In genomic region chr7:81566892-81567291, GRCm38 (mm10) we compare ENCODE assay signal across 14 mouse cellular contexts. TPM values are rescaled to one million over a fixed set of nuclear protein-coding genes. Genes with fewer than 3 reads are reported as not detected.
DNase-seq lines count a peak whose midpoint lies in the region; ATAC-seq lines count a peak whose summit lies in the region.
"Had no signal": no experiment of that assay in that cellular context is flagged by ENCODE, and none has a peak within 500 bp of the region (broad histone marks: within the 10 kb centered on the region; RNA-seq: fewer than 3 reads in every experiment).

Fsd2 (minus strand) TSS chr7:81566944.

- no peaks in the 10 kb centered on the region for H3K27me3 ChIP-seq in forebrain, embryonic 12.5 days
- no peaks in the 10 kb centered on the region for H3K27me3 ChIP-seq in forebrain, embryonic 11.5 days (ENCODE audit: control insufficient read depth, insufficient read depth, low read length)
- no peaks in the 10 kb centered on the region for H3K27me3 ChIP-seq in heart, embryonic 16.5 days (ENCODE audit: control insufficient read depth, insufficient read depth, low read length)
- H3K27me3 ChIP-seq: embryonic facial prominence, embryonic 13.5 days; midbrain, embryonic 12.5 days had no signal

- no peaks in the 10 kb centered on the region for H3K36me3 ChIP-seq in forebrain, embryonic 12.5 days (replicated peaks)
- no peaks in the 10 kb centered on the region for H3K36me3 ChIP-seq in forebrain, embryonic 11.5 days (ENCODE audit: control insufficient read depth, insufficient read depth, low read length)
- H3K36me3 ChIP-seq in heart, embryonic 16.5 days (ENCODE audit: control insufficient read depth, insufficient read depth): no peaks in the 10 kb centered on the region
- H3K36me3 ChIP-seq: embryonic facial prominence, embryonic 13.5 days; midbrain, embryonic 12.5 days had no signal

- H3K4me1 ChIP-seq in forebrain, embryonic 12.5 days: peaks cover under 1% of the 10 kb centered on the region; the same call in 1 of the 2 replicates
- H3K4me1 ChIP-seq in forebrain, embryonic 11.5 days (replicated peaks; ENCODE audit: control insufficient read depth, insufficient read depth, low read length): no peaks in the 10 kb centered on the region
- peaks cover 26% of the 10 kb centered on the region for H3K4me1 ChIP-seq in heart, embryonic 16.5 days (ENCODE audit: control insufficient read depth, insufficient read depth, low read length)

- H3K9ac ChIP-seq in forebrain, embryonic 12.5 days: no peak within 1 kb of the TSS
- no peak within 1 kb of the TSS for H3K9ac ChIP-seq in forebrain, embryonic 11.5 days (ENCODE audit: low read length)
- H3K9ac ChIP-seq in heart, embryonic 16.5 days (ENCODE audit: low read length): peak within 1 kb of the TSS; percentile 79
- H3K9ac ChIP-seq: embryonic facial prominence, embryonic 13.5 days; liver, embryonic 14.5 days; midbrain, embryonic 12.5 days had no signal

- no peak within 1 kb of the TSS for H3K4me2 ChIP-seq in forebrain, embryonic 12.5 days
- H3K4me2 ChIP-seq in forebrain, embryonic 11.5 days (ENCODE audit: low read depth, low read length, severe bottlenecking): no peak within 1 kb of the TSS
- peak within 1 kb of the TSS; percentile 61 for H3K4me2 ChIP-seq in heart, embryonic 16.5 days (ENCODE audit: low read depth, low read length)
- H3K4me2 ChIP-seq: embryonic facial prominence, embryonic 13.5 days; midbrain, embryonic 12.5 days had no signal

- no peaks in the 10 kb centered on the region for H3K9me3 ChIP-seq in forebrain, embryonic 12.5 days
- no peaks in the 10 kb centered on the region for H3K9me3 ChIP-seq in forebrain, embryonic 11.5 days (ENCODE audit: control insufficient read depth, low read length)
- no peaks in the 10 kb centered on the region for H3K9me3 ChIP-seq in heart, embryonic 16.5 days (replicated peaks; ENCODE audit: control insufficient read depth, low read length)
- H3K9me3 ChIP-seq: embryonic facial prominence, embryonic 13.5 days; midbrain, embryonic 12.5 days had no signal

- 78% methylated on average over 9 of the region's 9 CpGs for WGBS in forebrain, embryonic 12.5 days
- WGBS in forebrain, embryonic 11.5 days: 75% methylated on average over 9 of the region's 9 CpGs
- WGBS in heart, embryonic 16.5 days: 50% methylated on average over 9 of the region's 9 CpGs

- ATAC-seq in forebrain, embryonic 12.5 days (ENCODE audit: low FRiP score): no peak
- ATAC-seq in forebrain, embryonic 11.5 days (replicated peaks; ENCODE audit: low FRiP score): no peak
- peak; percentile 77 for ATAC-seq in heart, embryonic 16.5 days (replicated peaks; ENCODE audit: extremely low read depth, insufficient read depth, low FRiP score)

- H3K27ac ChIP-seq in forebrain, embryonic 12.5 days: peak within 1 kb of the TSS; percentile 59; the same call in 1 of the 2 replicates
- no peak within 1 kb of the TSS for H3K27ac ChIP-seq in forebrain, embryonic 11.5 days (ENCODE audit: low read depth, low read length)
- peak within 1 kb of the TSS; percentile 97 for H3K27ac ChIP-seq in heart, embryonic 16.5 days (ENCODE audit: low read length)
- H3K27ac ChIP-seq: embryonic facial prominence, embryonic 13.5 days; kidney, postnatal 0 days; liver, embryonic 14.5 days had no signal

- no peak within 1 kb of the TSS for H3K4me3 ChIP-seq in forebrain, embryonic 12.5 days (replicated peaks)
- H3K4me3 ChIP-seq in forebrain, embryonic 11.5 days (ENCODE audit: low read depth, low read length): no peak within 1 kb of the TSS
- H3K4me3 ChIP-seq in heart, embryonic 16.5 days (ENCODE audit: low read length): peak within 1 kb of the TSS; percentile 57
- H3K4me3 ChIP-seq: embryonic facial prominence, embryonic 13.5 days; midbrain, embryonic 12.5 days had no signal

- no peak for DNase-seq in forebrain, embryonic 11.5 days (ENCODE audit: low spot score)
- peak; percentile 31 for DNase-seq in testis, postnatal 10 days (ENCODE audit: low spot score)
- no peak for DNase-seq in testis, postnatal 14 days (ENCODE audit: low spot score)
- DNase-seq in natural killer cell, adult 2 months (ENCODE audit: low spot score in 2 of 2): no peak
- no peak for DNase-seq in adrenal gland, adult 18-20 months (ENCODE audit: low spot score in 2 of 2)
- no peak for DNase-seq in thymus, adult 18-20 months
- DNase-seq: cerebellum, adult 9-11 months; right cerebral cortex, postnatal 14 days had no signal

RNA-seq across cellular contexts. Expression of gene Fsd2, which starts in this region (rescaled TPM):
- polyA plus RNA-seq in forebrain, embryonic 12.5 days (2016; fragmentation: Nextera tagmentation; extraction: Ambion mirVana): 0.27 and 0.31 TPM in 2 replicates
- polyA plus RNA-seq in forebrain, embryonic 11.5 days (2014; fragmentation: Nextera tagmentation; extraction: Ambion mirVana): 0.15 and 0.25 TPM in 2 replicates
- polyA plus RNA-seq in heart, embryonic 16.5 days (2015; fragmentation: Nextera tagmentation; extraction: Ambion mirVana): 76.3 and 83.4 TPM in 2 replicates
- 1 to 10 TPM in 1 of 2 experiments, under 1 TPM in 1; 0.66 to 6.2 TPM for total RNA-seq in adrenal gland, adult 18-20 months (2021)

Comparison
In these comparisons a context has a peak if more than half of its experiments do, and no peak if none do; other contexts are left out.
1. RNA of gene Fsd2 (polyA plus RNA-seq): 76.3 to 83.4 TPM in heart, embryonic 16.5 days; 0.27 to 0.31 TPM in forebrain, embryonic 12.5 days and 0.15 to 0.25 TPM in forebrain, embryonic 11.5 days; every median in the first group is over 10 times any median in the second.